ENCODE assay signal across 8 mouse cellular contexts in genomic region chr11:7056121-7056520, GRCm38 (mm10). TPM values are rescaled to one million over a fixed set of nuclear protein-coding genes. Genes with fewer than 3 reads are reported as not detected.
DNase-seq lines count a peak whose midpoint lies in the region; ATAC-seq lines count a peak whose summit lies in the region.
"Had no signal": no experiment of that assay in that cellular context is flagged by ENCODE, and none has a peak within 500 bp of the region (broad histone marks: within the 10 kb centered on the region; RNA-seq: fewer than 3 reads in every experiment).

No protein-coding gene starts in this region.

- H3K36me3 ChIP-seq in limb, embryonic 15.5 days: no peaks in the 10 kb centered on the region
- H3K36me3 ChIP-seq: liver, embryonic 12.5 days had no signal

- no peak overlapping the region for H3K4me3 ChIP-seq in limb, embryonic 15.5 days
- H3K4me3 ChIP-seq: liver, embryonic 12.5 days had no signal

- peaks cover 13% of the 10 kb centered on the region for H3K4me1 ChIP-seq in limb, embryonic 15.5 days
- H3K4me1 ChIP-seq: liver, embryonic 12.5 days had no signal

- peak; percentile 13; the same call in 1 of the 2 replicates for ATAC-seq in cerebellum, adult (ENCODE audit: insufficient number of reproducible peaks, low FRiP score, low TSS enrichment)
- ATAC-seq in limb, embryonic 15.5 days (ENCODE audit: insufficient number of reproducible peaks, low FRiP score, low TSS enrichment, low read depth): no peak
- ATAC-seq: liver, embryonic 12.5 days had no signal

- no peaks in the 10 kb centered on the region for H3K9me3 ChIP-seq in limb, embryonic 15.5 days
- H3K9me3 ChIP-seq: liver, embryonic 12.5 days had no signal

- H3K9ac ChIP-seq in limb, embryonic 15.5 days: no peak overlapping the region
- H3K9ac ChIP-seq: liver, embryonic 12.5 days had no signal

- H3K27me3 ChIP-seq in limb, embryonic 15.5 days: peaks cover 55% of the 10 kb centered on the region

- WGBS in limb, embryonic 15.5 days: 6% methylated on average over 11 of the region's 11 CpGs

- H3K4me2 ChIP-seq in limb, embryonic 15.5 days: peak overlapping the region; percentile 27; the same call in 1 of the 2 replicates
- H3K4me2 ChIP-seq: liver, embryonic 12.5 days had no signal

- DNase-seq in cerebellum, adult 8-10 months: peak; percentile 68
- peak; percentile 5 for DNase-seq in heart, adult 8-10 months (ENCODE audit: low spot score)
- no peak for DNase-seq in right cerebral cortex, postnatal 4 days
- no peak for DNase-seq in ovary, postnatal 36 days (ENCODE audit: low spot score)
- no peak for DNase-seq in B cell, adult 2 months

- H3K27ac ChIP-seq in limb, embryonic 15.5 days: no peak overlapping the region
- H3K27ac ChIP-seq: liver, embryonic 12.5 days had no signal

RNA-seq across cellular contexts. Expression of gene Adcy1, which starts 7.2 kb away (rescaled TPM):
- total RNA-seq in heart, adult 8-10 months (2022): 1 to 10 TPM; 1.4 to 3.2 (median 2.0) TPM
- polyA plus RNA-seq in limb, embryonic 15.5 days (2015; fragmentation: Nextera tagmentation; extraction: Ambion mirVana): 1.0 and 1.2 TPM in 2 replicates

Comparison
In these comparisons a context has a peak if more than half of its experiments do, and no peak if none do; other contexts are left out.
1. DNase-seq: peak in cerebellum, adult 8-10 months (single experiment) and heart, adult 8-10 months (single experiment); none in right cerebral cortex, postnatal 4 days (single experiment), ovary, postnatal 36 days (single experiment) and B cell, adult 2 months (0 of 2).